Mouse (Mus musculus) forebrain, embryonic 15.5 days (tissue): ENCODE measurements around the gene Olfr228. TPM values are rescaled to one million over a fixed set of nuclear protein-coding genes. Genes with fewer than 3 reads are reported as not detected.
"Not testable (repeated sequence)": the region's sequence is repeated elsewhere in the genome, so short reads cannot be mapped to it uniquely, and the experiment has no call there.

Experiments
- ATAC-seq: fragments of 200-750 bp; cut with Nextera tagmentation; replicated peaks from 2 replicates; pipeline ENCODE4 v1.8.0; 2017; ENCODE audit warnings: mild to moderate bottlenecking, moderate TSS enrichment, moderate library complexity
- H3K27ac ChIP-seq: fragments of 300-500 bp; sonication (generic); replicated peaks from 2 replicates; pipeline ENCODE4 v1.5.1; 2015; ENCODE audit warnings: mild to moderate bottlenecking, inconsistent platforms
- H3K27me3 ChIP-seq: fragments of 300-500 bp; sonication (generic); 2 replicates; pipeline ENCODE4 v1.6.1; 2015; ENCODE audit warnings: inconsistent platforms
- H3K36me3 ChIP-seq: fragments of 300-500 bp; sonication (generic); 2 replicates; pipeline ENCODE4 v1.6.1; 2015; ENCODE audit warnings: mild to moderate bottlenecking, inconsistent platforms
- H3K4me1 ChIP-seq: fragments of 300-500 bp; sonication (generic); 2 replicates; pipeline ENCODE4 v1.6.1; 2015; ENCODE audit warnings: inconsistent platforms
- H3K4me2 ChIP-seq: fragments of 300-500 bp; sonication (generic); replicated peaks from 2 replicates; pipeline ENCODE4 v1.6.1; 2015; ENCODE audit warnings: mild to moderate bottlenecking, inconsistent platforms
- H3K4me3 ChIP-seq: fragments of 300-500 bp; sonication (generic); 2 replicates; pipeline ENCODE4 v1.5.1; 2015; ENCODE audit warnings: mild to moderate bottlenecking, inconsistent platforms
- H3K9ac ChIP-seq: fragments of 300-500 bp; sonication (generic); replicated peaks from 2 replicates; pipeline ENCODE4 v1.6.1; 2015; ENCODE audit warnings: mild to moderate bottlenecking, inconsistent platforms
- H3K9me3 ChIP-seq: fragments of 300-500 bp; sonication (generic); 2 replicates; pipeline ENCODE4 v1.6.1; 2016; ENCODE audit warnings: inconsistent platforms
- WGBS: fragments of 180-500 bp; shearing (Covaris S2); methylation state at CpG from one replicate; pipeline ENCODE4 v1.1.7; 2015; ENCODE audit warnings: mixed read lengths; 5-methylcytosine and 5-hydroxymethylcytosine counted together
- polyA plus RNA-seq: library from polyadenylated mRNA; unstranded; fragments of >200 nt; fragmentation: Nextera tagmentation; extraction: Ambion mirVana; gene quantifications from 2 replicates; pipeline ENCODE4 v1.2.1, GENCODE M21; 2015

The Olfr228 gene
- not detected in 2 replicates for polyA plus RNA-seq

- H3K27me3 ChIP-seq = no peaks in the 10 kb centered on the region
- no peaks in the 10 kb centered on the region for H3K4me1 ChIP-seq
- H3K27ac ChIP-seq = no peak within 1 kb of the TSS
- H3K36me3 ChIP-seq = no peaks in the 10 kb centered on the region
- no peak within 1 kb of the TSS for H3K4me3 ChIP-seq
- 47% methylated on average over 1 of the region's 1 CpGs for WGBS
- ATAC-seq = no peak
- H3K9ac ChIP-seq = no peak within 1 kb of the TSS
- H3K9me3 ChIP-seq = no peaks in the 10 kb centered on the region
- H3K4me2 ChIP-seq = no peak within 1 kb of the TSS
Observed at GRCm38 (mm10) chr2:86487286-86487685, at the start of gene Olfr228. Olfr228 (minus strand) TSS chr2:86487386.

- Histone ChIP-seq H3K36me3 (no peaks in the 10 kb centered on the region), H3K4me2 (no peak overlapping the region), H3K27me3 (no peaks in the 10 kb centered on the region), H3K4me3 (no peak overlapping the region), H3K27ac (no peak overlapping the region), H3K4me1 (no peaks in the 10 kb centered on the region), H3K9me3 (no peaks in the 10 kb centered on the region), H3K9ac (no peak overlapping the region)
- 74% methylated on average over 1 of the region's 1 CpGs for WGBS
- ATAC-seq = no peak
Observed at GRCm38 (mm10) chr2:86530991-86531390, 43.8 kb upstream of the Olfr228 start.

GRCm38 (mm10) chr2:86508161-86508560 is 21.0 kb upstream of the Olfr228 start, which contains the start of gene Olfr1076:
Olfr1076 (plus strand) TSS chr2:86508461.
- 91% methylated on average over 1 of the region's 1 CpGs for WGBS
- Histone ChIP-seq H3K27me3 (no peaks in the 10 kb centered on the region), H3K27ac (no peak within 1 kb of the TSS), H3K4me1 (no peaks in the 10 kb centered on the region), H3K4me3 (no peak within 1 kb of the TSS), H3K9me3 (no peaks in the 10 kb centered on the region), H3K9ac (no peak within 1 kb of the TSS), H3K36me3 (no peaks in the 10 kb centered on the region), H3K4me2 (no peak within 1 kb of the TSS)
- no peak for ATAC-seq

- H3K4me1 ChIP-seq = no peaks in the 10 kb centered on the region
- H3K36me3 ChIP-seq = no peaks in the 10 kb centered on the region
- WGBS = 39% methylated on average over 10 of the region's 10 CpGs
- no peaks in the 10 kb centered on the region for H3K9me3 ChIP-seq
- H3K4me3 ChIP-seq = no peak overlapping the region
- peak; percentile 74 for ATAC-seq
- H3K9ac ChIP-seq = no peak overlapping the region
- no peak overlapping the region for H3K27ac ChIP-seq
- no peaks in the 10 kb centered on the region for H3K27me3 ChIP-seq
- H3K4me2 ChIP-seq = no peak overlapping the region; the same call in 1 of the 2 replicates
Observed at GRCm38 (mm10) chr2:86464442-86465109, 22.6 kb downstream of the Olfr228 start.

- Histone ChIP-seq H3K4me3 (no peak overlapping the region), H3K27ac (no peak overlapping the region), H3K9ac (no peak overlapping the region), H3K9me3 (no peaks in the 10 kb centered on the region), H3K27me3 (no peaks in the 10 kb centered on the region), H3K4me1 (no peaks in the 10 kb centered on the region), H3K36me3 (no peaks in the 10 kb centered on the region), H3K4me2 (no peak overlapping the region)
- ATAC-seq = no peak
- WGBS = 85% methylated on average over 1 of the region's 1 CpGs
Observed at GRCm38 (mm10) chr2:86460434-86460833, 26.8 kb downstream of the Olfr228 start.

- no peaks in the 10 kb centered on the region for H3K27me3 ChIP-seq
- WGBS = 90% methylated on average over 1 of the region's 1 CpGs
- H3K27ac ChIP-seq = no peak within 1 kb of the TSS
- no peaks in the 10 kb centered on the region for H3K4me1 ChIP-seq
- no peaks in the 10 kb centered on the region for H3K36me3 ChIP-seq
- H3K9ac ChIP-seq = no peak within 1 kb of the TSS
- no peak within 1 kb of the TSS for H3K4me2 ChIP-seq
- H3K4me3 ChIP-seq = no peak within 1 kb of the TSS
- no peaks in the 10 kb centered on the region for H3K9me3 ChIP-seq
- no peak for ATAC-seq
Observed at GRCm38 (mm10) chr2:86456169-86456568, 31.0 kb downstream of the Olfr228 start, which contains the start of gene Olfr1066. Olfr1066 (minus strand) TSS chr2:86456269.

GRCm38 (mm10) chr2:86450491-86450890 is 36.7 kb downstream of the Olfr228 start, which contains the start of gene Olfr1065:
Olfr1065 (minus strand) TSS chr2:86450591.
- not testable (repeated sequence) for H3K27ac ChIP-seq, H3K9ac ChIP-seq, ATAC-seq, H3K27me3 ChIP-seq, H3K4me2 ChIP-seq, H3K4me1 ChIP-seq, H3K4me3 ChIP-seq, H3K9me3 ChIP-seq, H3K36me3 ChIP-seq
- 57% methylated on average over 1 of the region's 1 CpGs for WGBS

- not testable (repeated sequence) for H3K9ac ChIP-seq, H3K4me3 ChIP-seq, ATAC-seq, H3K27me3 ChIP-seq, H3K27ac ChIP-seq, H3K4me1 ChIP-seq, H3K36me3 ChIP-seq, H3K9me3 ChIP-seq, H3K4me2 ChIP-seq
- 26% methylated on average over 1 of the region's 1 CpGs for WGBS
Observed at GRCm38 (mm10) chr2:86442101-86442500, 45.1 kb downstream of the Olfr228 start.

Other genes starting within 250 kb of the Olfr228 start
- not detected in 2 replicates for gene Olfr1048, start 247.1 kb downstream of the Olfr228 start, polyA plus RNA-seq
- gene Olfr1049, start 229.1 kb downstream of the Olfr228 start, polyA plus RNA-seq = not detected in 2 replicates
- gene Olfr1051, start 208.3 kb downstream of the Olfr228 start, polyA plus RNA-seq = not detected in 2 replicates
- gene Olfr1052, start 194.9 kb downstream of the Olfr228 start, polyA plus RNA-seq = not detected in 2 replicates
- not detected in 2 replicates for gene Olfr1053, start 172.1 kb downstream of the Olfr228 start, polyA plus RNA-seq
- not detected in 2 replicates for gene Olfr1054, start 152.0 kb downstream of the Olfr228 start, polyA plus RNA-seq
- not detected in 2 replicates for gene Olfr1055, start 137.1 kb downstream of the Olfr228 start, polyA plus RNA-seq
- gene Olfr1056, start 124.9 kb downstream of the Olfr228 start, polyA plus RNA-seq = not detected in 2 replicates
- not detected in 2 replicates for gene Olfr1057, start 109.0 kb downstream of the Olfr228 start, polyA plus RNA-seq
- not detected in 2 replicates for gene Olfr1058, start 98.8 kb downstream of the Olfr228 start, polyA plus RNA-seq
- not detected in 2 replicates for gene Olfr1061, start 73.3 kb downstream of the Olfr228 start, polyA plus RNA-seq
- gene Olfr1062, start 60.6 kb downstream of the Olfr228 start, polyA plus RNA-seq = not detected in 2 replicates
- gene Olfr1065, start 36.8 kb downstream of the Olfr228 start, polyA plus RNA-seq = not detected in 2 replicates
- not detected in 2 replicates for gene Olfr1066, start 31.1 kb downstream of the Olfr228 start, polyA plus RNA-seq
- gene Olfr1076, start 21.1 kb upstream of the Olfr228 start, polyA plus RNA-seq = not detected in 2 replicates
- not detected in 2 replicates for gene Olfr1079, start 55.1 kb upstream of the Olfr228 start, polyA plus RNA-seq
- not detected in 2 replicates for gene Olfr1080, start 70.8 kb upstream of the Olfr228 start, polyA plus RNA-seq
- not detected in 2 replicates for gene Olfr1082, start 111.6 kb upstream of the Olfr228 start, polyA plus RNA-seq
- gene Olfr1084, start 152.3 kb upstream of the Olfr228 start, polyA plus RNA-seq = not detected in 2 replicates
- gene Olfr1085, start 174.6 kb upstream of the Olfr228 start, polyA plus RNA-seq = not detected in 2 replicates
- not detected in 2 replicates for gene Olfr1086, start 192.7 kb upstream of the Olfr228 start, polyA plus RNA-seq
- not detected in 2 replicates for gene Olfr1087, start 211.0 kb upstream of the Olfr228 start, polyA plus RNA-seq
- gene Olfr1089, start 246.3 kb upstream of the Olfr228 start, polyA plus RNA-seq = not detected in 2 replicates